Mouse (Mus musculus) forebrain, postnatal 0 days (tissue): ENCODE results near the gene Ydjc. TPM values are rescaled to one million over a fixed set of nuclear protein-coding genes. Genes with fewer than 3 reads are reported as not detected.
A peak's percentile ranks its signal among the peaks of the same experiment; 100 is the strongest.

ENCODE experiments used
- ATAC-seq: fragments of 200-750 bp; cut with Nextera tagmentation; 2 replicates; pipeline ENCODE4 v1.8.0; 2017; ENCODE audit warnings: mild to moderate bottlenecking, moderate library complexity
- DNase-seq: peaks from one replicate; pipeline ENCODE4 v3.0.0-alpha.2; 2015
- H3K27ac ChIP-seq: fragments of 300-500 bp; sonication (generic); 2 replicates; pipeline ENCODE4 v1.5.1; 2014; ENCODE audit warnings: low read depth, mild to moderate bottlenecking, antibody characterized with exemption, low read length, moderate library complexity, mixed read lengths
- H3K27me3 ChIP-seq: fragments of 300-500 bp; sonication (generic); 2 replicates; pipeline ENCODE4 v1.6.1; 2014; ENCODE audit warnings: mild to moderate bottlenecking, low read length, mixed read lengths; ENCODE audit not compliant: insufficient read depth
- H3K36me3 ChIP-seq: fragments of 300-500 bp; sonication (generic); 2 replicates; pipeline ENCODE4 v1.6.1; 2014; ENCODE audit warnings: mild to moderate bottlenecking, moderate library complexity; ENCODE audit not compliant: insufficient read depth
- H3K4me1 ChIP-seq: fragments of 300-500 bp; sonication (generic); 2 replicates; pipeline ENCODE4 v1.6.1; 2014; ENCODE audit warnings: antibody characterized with exemption; ENCODE audit not compliant: insufficient read depth
- H3K4me2 ChIP-seq: fragments of 300-500 bp; sonication (generic); 2 replicates; pipeline ENCODE4 v1.6.1; 2014; ENCODE audit warnings: low read depth, mild to moderate bottlenecking, moderate library complexity
- H3K4me3 ChIP-seq: fragments of 300-500 bp; sonication (generic); 2 replicates; pipeline ENCODE4 v1.5.1; 2014; ENCODE audit warnings: low read depth, low read length, mixed read lengths
- H3K9ac ChIP-seq: fragments of 300-500 bp; sonication (generic); 2 replicates; pipeline ENCODE4 v1.6.1; 2014; ENCODE audit warnings: mild to moderate bottlenecking
- H3K9me3 ChIP-seq: fragments of 300-500 bp; sonication (generic); 2 replicates; pipeline ENCODE4 v1.6.1; 2016; ENCODE audit warnings: low read length
- CTCF ChIP-seq: sonication (generic); IDR thresholded peaks from 2 replicates; pipeline ENCODE4 v1.5.1; 2016; ENCODE audit warnings: antibody characterized with exemption, control low read depth, low read depth
- WGBS: fragments of 180-500 bp; shearing (Covaris S2); extraction: QIAGEN DNeasy Blood & Tissue Kit; methylation state at CpG from one replicate; pipeline ENCODE4 v1.1.7; 2014; 5-methylcytosine and 5-hydroxymethylcytosine counted together
- polyA plus RNA-seq: library from polyadenylated mRNA; unstranded; fragments of >200 nt; fragmentation: Nextera tagmentation; extraction: Ambion mirVana; gene quantifications from 2 replicates; pipeline ENCODE4 v1.2.1, GENCODE M21; 2015
- total RNA-seq: library from RNA; depleted of rRNA; stranded (reverse); fragments of >200 nt; gene quantifications from 2 replicates; pipeline ENCODE4 v1.2.3, GENCODE M21; 2014

Ydjc gene
- total and polyA plus RNA-seq, 2 experiments from 2014 or later = 44.7 to 57.4 TPM

- DNase-seq = no peak
- Histone ChIP-seq H3K4me2 (peak overlapping the region; percentile 34), H3K4me1 (0 out of 2 replicates have a peak, but pooled peaks cover 7% of the 10 kb centered on the region), H3K36me3 (no peaks in the 10 kb centered on the region), H3K27ac (no peak overlapping the region), H3K27me3 (no peaks in the 10 kb centered on the region), H3K4me3 (peak overlapping the region; percentile 14), H3K9ac (no peak overlapping the region), H3K9me3 (no peaks in the 10 kb centered on the region)
- peak; percentile 47; the same call in 1 of the 2 replicates for ATAC-seq
- WGBS = 38% methylated on average over 14 of the region's 14 CpGs
- TF ChIP-seq CTCF = no peak
Measured at GRCm38 (mm10) chr16:17121569-17121968, 22.9 kb upstream of the Ydjc start.

- 4% methylated on average over 22 of the region's 22 CpGs for WGBS
- no peaks in the 10 kb centered on the region for H3K36me3 ChIP-seq
- no peak overlapping the region for H3K27ac ChIP-seq
- peak; percentile 9; the same call in 1 of the 2 replicates for ATAC-seq
- peak overlapping the region; percentile 31; the same call in 1 of the 2 replicates for H3K9ac ChIP-seq
- no peaks in the 10 kb centered on the region for H3K9me3 ChIP-seq
- peak overlapping the region; percentile 27 for H3K4me3 ChIP-seq
- H3K27me3 ChIP-seq = no peaks in the 10 kb centered on the region
- no peak for TF ChIP-seq CTCF
- peak overlapping the region; percentile 53 for H3K4me2 ChIP-seq
- 0 out of 2 replicates have a peak, but pooled peaks cover 7% of the 10 kb centered on the region for H3K4me1 ChIP-seq
- DNase-seq = no peak
Measured at GRCm38 (mm10) chr16:17124119-17124870, 20.1 kb upstream of the Ydjc start.

- WGBS = under 1% methylated on average over 25 of the region's 25 CpGs
Measured at GRCm38 (mm10) chr16:17124871-17125520, 19.4 kb upstream of the Ydjc start, which contains the start of gene 2610318N02Rik. Gene 2610318N02Rik (minus strand): TSS chr16:17125167.

GRCm38 (mm10) chr16:17127292-17127691, 17.1 kb upstream of the Ydjc start:
- ATAC-seq (no peak), DNase-seq (no peak)
- Histone ChIP-seq H3K36me3 (no peaks in the 10 kb centered on the region), H3K4me3 (no peak overlapping the region), H3K27ac (no peak overlapping the region), H3K9me3 (no peaks in the 10 kb centered on the region), H3K4me1 (0 out of 2 replicates have a peak, but pooled peaks cover 7% of the 10 kb centered on the region), H3K9ac (no peak overlapping the region), H3K4me2 (no peak overlapping the region), H3K27me3 (no peaks in the 10 kb centered on the region)
- TF ChIP-seq CTCF = peak; percentile 60
- WGBS = 92% methylated on average over 1 of the region's 1 CpGs

More at GRCm38 (mm10) chr16:17124871-17125520, 19.4 kb upstream of the Ydjc start, which contains the start of gene 2610318N02Rik:
- Histone ChIP-seq H3K27me3 (no peaks in the 10 kb centered on the region), H3K9me3 (no peaks in the 10 kb centered on the region), H3K4me2 (peak within 1 kb of the TSS; percentile 53), H3K9ac (peak within 1 kb of the TSS; percentile 31; the same call in 1 of the 2 replicates), H3K4me3 (peak within 1 kb of the TSS; percentile 27), H3K27ac (no peak within 1 kb of the TSS), H3K4me1 (0 out of 2 replicates have a peak, but pooled peaks cover 7% of the 10 kb centered on the region), H3K36me3 (no peaks in the 10 kb centered on the region)
- ATAC-seq (peak; percentile 89), DNase-seq (peak; percentile 85)
- 0 out of 2 replicates have a peak, but pooled peaks have one; percentile 4 for TF ChIP-seq CTCF

- Histone ChIP-seq H3K4me1 (no peaks in the 10 kb centered on the region), H3K36me3 (no peaks in the 10 kb centered on the region), H3K9ac (peak overlapping the region; percentile 59), H3K27me3 (no peaks in the 10 kb centered on the region), H3K4me2 (peak overlapping the region; percentile 97), H3K4me3 (peak overlapping the region; percentile 80), H3K27ac (no peak overlapping the region), H3K9me3 (no peaks in the 10 kb centered on the region)
- 5% methylated on average over 43 of the region's 43 CpGs for WGBS
- DNase-seq (no peak), ATAC-seq (no peak)
- no peak for TF ChIP-seq CTCF
Measured at GRCm38 (mm10) chr16:17131191-17132088, 13.0 kb upstream of the Ydjc start.
